Mouse (Mus musculus) bone marrow macrophage, adult 2 months (primary cell): ENCODE measurements at regions not wholly inside any gene's neighbourhood (a gene's known extent, or its start where the extent isn't known, plus 50 kb on each side); places are given as distances from the start of the nearest gene placed in this dataset.

ENCODE experiments used
- H3K27ac ChIP-seq: 2 replicates; pipeline ENCODE4 v1.5.1; 2012; ENCODE audit warnings: low read depth, low read length; ENCODE audit not compliant: insufficient read depth
- H3K4me1 ChIP-seq: 2 replicates; pipeline ENCODE4 v1.6.1; 2012; ENCODE audit warnings: low read length; ENCODE audit not compliant: control insufficient read depth, insufficient read depth
- H3K4me3 ChIP-seq: 2 replicates; pipeline ENCODE4 v1.5.1; 2012; ENCODE audit warnings: mild to moderate bottlenecking, low read length, moderate library complexity; ENCODE audit not compliant: insufficient read depth
- CTCF ChIP-seq: IDR thresholded peaks from 2 replicates; pipeline ENCODE4 v1.5.1; 2012; ENCODE audit warnings: low read depth, mild to moderate bottlenecking, low read length, moderate library complexity
- POLR2A ChIP-seq: IDR thresholded peaks from 2 replicates; pipeline ENCODE4 v1.6.1; 2012; ENCODE audit warnings: mild to moderate bottlenecking, low read depth, low read length, borderline replicate concordance

DNA sequence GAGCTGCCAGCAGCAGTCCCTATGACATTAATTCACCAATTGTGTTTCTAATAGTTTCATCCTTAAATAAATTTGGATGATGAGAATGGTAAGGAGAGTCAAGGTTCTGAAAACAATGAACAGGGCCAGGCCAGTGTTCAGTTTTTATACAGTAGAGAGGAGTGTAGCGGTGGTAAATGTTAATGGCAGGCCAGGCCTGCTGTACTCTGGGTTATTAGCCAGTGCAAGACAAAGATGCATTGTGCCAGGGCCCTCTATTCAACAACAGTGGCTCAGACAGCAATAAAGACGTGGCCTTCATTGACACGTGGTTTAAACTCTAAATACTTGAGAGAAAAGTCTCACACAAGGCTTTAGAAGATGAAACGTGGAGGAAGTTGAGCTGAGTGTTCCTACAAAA is 169.5 kb downstream of the Pou4f1 start:
- TF ChIP-seq CTCF (no peak), POLR2A (no peak)
- no peak overlapping the region for H3K27ac ChIP-seq
- no peak overlapping the region for H3K4me3 ChIP-seq
- no peaks in the 10 kb centered on the region for H3K4me1 ChIP-seq

- no peaks in the 10 kb centered on the region for H3K4me1 ChIP-seq
- H3K4me3 ChIP-seq: no peak overlapping the region
- no peak overlapping the region for H3K27ac ChIP-seq
- no peak for TF ChIP-seq POLR2A
- TF ChIP-seq CTCF: no peak
Measured at GRCm38 (mm10) chr14:104297316-104298311, 170.2 kb downstream of the Pou4f1 start.

- no peak overlapping the region for H3K4me3 ChIP-seq
- no peaks in the 10 kb centered on the region for H3K4me1 ChIP-seq
- TF ChIP-seq POLR2A: no peak
- TF ChIP-seq CTCF: no peak
- H3K27ac ChIP-seq: no peak overlapping the region
Measured at GRCm38 (mm10) chr14:104293814-104294213, 174.0 kb downstream of the Pou4f1 start.

GRCm38 (mm10) chr14:104293147-104293546 is 174.7 kb downstream of the Pou4f1 start:
- Histone ChIP-seq H3K27ac (no peak overlapping the region), H3K4me1 (no peaks in the 10 kb centered on the region), H3K4me3 (no peak overlapping the region)
- no peak for TF ChIP-seq POLR2A
- no peak for TF ChIP-seq CTCF

DNA sequence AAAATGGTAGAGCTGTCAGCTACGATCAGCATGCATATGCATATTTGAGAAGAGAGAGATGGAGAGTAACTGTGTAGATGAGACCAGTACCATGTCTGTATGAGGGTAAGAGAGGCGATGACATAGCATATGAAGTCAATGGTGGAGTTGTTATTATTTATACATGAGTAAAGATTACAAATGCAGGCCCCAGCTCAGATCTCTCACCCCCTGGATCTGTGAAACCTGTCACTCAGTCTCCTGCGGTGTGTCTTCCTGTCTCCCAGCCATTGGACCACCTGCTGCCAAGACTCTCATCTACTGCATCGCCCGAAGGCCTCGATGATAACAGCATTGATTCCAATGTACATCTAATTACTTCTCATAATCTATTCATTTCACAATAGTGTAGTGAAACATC is 187.4 kb downstream of the Pou4f1 start:
- Histone ChIP-seq H3K27ac (no peak overlapping the region), H3K4me3 (no peak overlapping the region), H3K4me1 (no peaks in the 10 kb centered on the region)
- TF ChIP-seq CTCF: no peak
- TF ChIP-seq POLR2A: no peak

DNA sequence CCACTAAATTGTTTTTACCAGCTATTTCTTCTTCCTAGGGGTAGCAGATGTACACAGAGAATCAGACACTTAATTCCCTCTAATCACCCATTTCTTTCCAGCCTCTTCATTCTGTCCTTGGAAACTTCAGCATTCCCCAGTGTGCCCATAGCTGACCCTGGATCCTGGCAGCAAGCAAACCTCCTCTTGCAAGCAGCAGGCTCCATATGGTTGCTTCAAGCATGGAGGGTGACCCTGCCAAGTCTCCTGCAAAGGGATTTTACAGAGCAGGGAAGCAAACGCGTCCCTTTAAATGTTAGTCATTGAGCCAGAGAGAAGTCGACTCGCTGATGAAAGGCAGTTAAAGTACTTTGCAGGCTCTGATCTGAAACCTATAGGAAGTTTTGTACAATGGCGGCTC is 187.9 kb downstream of the Pou4f1 start:
- Histone ChIP-seq H3K27ac (no peak overlapping the region), H3K4me1 (no peaks in the 10 kb centered on the region), H3K4me3 (no peak overlapping the region)
- no peak for TF ChIP-seq CTCF
- TF ChIP-seq POLR2A: no peak

- Histone ChIP-seq H3K27ac (no peak overlapping the region), H3K4me3 (no peak overlapping the region), H3K4me1 (no peaks in the 10 kb centered on the region)
- TF ChIP-seq CTCF: no peak
- TF ChIP-seq POLR2A: no peak
Measured at GRCm38 (mm10) chr14:104274752-104275151, 193.0 kb downstream of the Pou4f1 start.

DNA sequence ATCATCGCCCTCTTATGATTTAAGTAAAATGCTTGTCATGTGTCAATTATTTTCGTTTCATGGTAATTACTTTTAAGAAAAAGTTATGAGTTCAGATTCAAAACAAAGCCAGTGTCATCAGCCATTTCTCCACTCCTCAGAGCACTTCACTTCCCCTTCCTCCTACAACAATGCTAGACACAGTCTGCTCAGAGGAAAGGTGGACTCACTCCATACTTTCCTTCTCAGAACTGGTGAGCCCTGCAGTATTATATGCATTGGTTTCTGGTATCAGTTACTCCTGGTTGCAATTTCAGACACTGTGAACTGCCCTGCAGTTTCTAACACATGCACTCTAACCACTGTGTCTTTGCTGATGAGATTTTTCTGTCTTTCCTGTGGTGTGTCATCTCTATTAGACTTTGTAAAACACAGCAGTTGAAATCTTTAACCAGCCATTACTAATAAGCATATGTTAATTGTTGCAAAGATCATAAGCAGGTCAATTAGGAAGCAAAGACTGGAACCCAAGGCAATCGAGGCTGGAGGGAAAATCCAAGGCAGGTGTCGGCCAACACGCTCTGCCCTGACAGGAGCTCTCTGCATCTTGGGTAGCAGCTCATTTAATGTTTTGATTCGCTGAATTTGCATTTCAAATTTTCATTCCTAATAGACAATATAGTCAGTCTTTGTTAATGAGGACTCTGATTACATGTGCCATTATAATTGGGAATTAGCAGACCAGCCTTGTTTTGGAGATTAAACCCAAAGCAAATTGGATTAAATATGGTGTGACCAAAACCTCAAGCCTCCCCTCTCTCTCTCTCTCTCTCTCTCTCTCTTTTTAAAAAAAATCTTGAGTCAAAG is 202.7 kb downstream of the Pou4f1 start:
- TF ChIP-seq POLR2A (no peak), CTCF (no peak)
- no peaks in the 10 kb centered on the region for H3K4me1 ChIP-seq
- no peak overlapping the region for H3K27ac ChIP-seq
- no peak overlapping the region for H3K4me3 ChIP-seq

DNA sequence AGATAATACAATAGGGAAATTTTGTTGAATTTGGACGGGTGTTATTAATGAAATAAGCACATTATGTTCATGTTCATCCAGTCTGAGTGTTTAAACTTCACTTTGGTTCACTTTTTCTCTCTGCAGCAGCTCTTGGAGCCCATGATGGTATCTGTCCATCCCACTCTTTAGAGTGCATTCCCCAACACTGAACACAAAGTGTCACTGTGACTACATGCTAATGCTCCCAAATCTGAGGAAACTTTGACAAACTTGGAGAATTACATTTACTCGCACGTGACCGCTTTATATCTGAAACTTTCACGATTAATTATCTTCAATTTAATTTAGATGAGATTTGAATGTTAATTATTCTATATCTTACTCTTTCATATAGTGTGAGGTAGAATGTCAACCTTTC is 250.8 kb downstream of the Pou4f1 start:
- Histone ChIP-seq H3K4me3 (no peak overlapping the region), H3K4me1 (no peaks in the 10 kb centered on the region), H3K27ac (no peak overlapping the region)
- TF ChIP-seq POLR2A (no peak), CTCF (no peak)

DNA sequence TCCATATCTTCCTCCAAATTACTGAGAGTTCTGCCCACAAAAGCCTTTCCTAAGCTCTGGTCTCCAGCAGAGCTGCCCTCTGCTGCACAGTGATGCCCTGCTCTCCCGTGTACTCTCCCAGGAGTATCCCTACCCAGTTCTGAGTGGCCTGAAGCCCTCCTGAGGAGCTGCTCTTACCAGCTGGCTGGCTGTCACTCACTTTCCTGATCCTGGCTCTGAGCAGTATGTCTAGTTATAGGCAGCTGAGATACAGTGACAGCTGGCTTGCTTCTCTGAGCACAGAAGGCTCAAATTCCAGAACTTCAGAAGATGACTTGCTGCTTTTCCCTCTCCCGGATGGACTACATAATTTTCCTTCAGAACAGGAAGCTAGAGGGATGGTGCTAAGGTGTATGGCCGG is 257.1 kb downstream of the Pou4f1 start:
- Histone ChIP-seq H3K4me1 (no peaks in the 10 kb centered on the region), H3K27ac (no peak overlapping the region), H3K4me3 (no peak overlapping the region)
- TF ChIP-seq CTCF: no peak
- no peak for TF ChIP-seq POLR2A

DNA sequence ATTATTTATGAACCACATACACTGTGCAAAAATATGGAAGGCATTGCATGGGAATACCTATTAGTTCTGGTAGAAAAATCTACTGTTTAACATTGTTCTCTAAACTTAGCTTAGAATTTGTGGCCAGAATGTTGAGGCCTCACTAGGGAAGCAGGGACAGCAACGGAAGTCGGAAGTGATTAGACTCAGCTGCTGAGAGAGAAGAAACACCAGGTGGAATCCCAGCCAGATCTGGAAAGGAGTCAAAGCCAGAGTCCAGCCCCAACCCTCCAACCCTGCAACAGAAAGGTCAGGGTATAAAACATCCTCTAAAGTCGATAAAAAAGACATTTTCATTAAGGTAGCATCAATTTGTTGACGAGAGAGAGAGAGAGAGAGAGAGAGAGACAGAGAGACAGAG is 258.9 kb downstream of the Pou4f1 start:
- no peak overlapping the region for H3K27ac ChIP-seq
- no peak overlapping the region for H3K4me3 ChIP-seq
- TF ChIP-seq POLR2A (no peak), CTCF (no peak)
- no peaks in the 10 kb centered on the region for H3K4me1 ChIP-seq
